Mouse (Mus musculus) limb, embryonic 10.5 days (tissue): ENCODE data around the gene Fam198b. TPM values are rescaled to one million over a fixed set of nuclear protein-coding genes. Genes with fewer than 3 reads are reported as not detected.

ENCODE experiments used
- DNase-seq: peaks from one replicate; pipeline ENCODE4 v3.0.0-alpha.2; 2017; ENCODE audit warnings: low spot score
- H3K27ac ChIP-seq: fragments of 300-500 bp; sonication (generic); 2 replicates; pipeline ENCODE4 v1.5.1; 2016; ENCODE audit warnings: mild to moderate bottlenecking
- H3K27me3 ChIP-seq: fragments of 300-500 bp; sonication (generic); 2 replicates; pipeline ENCODE4 v1.6.1; 2016; ENCODE audit warnings: low read depth, mild to moderate bottlenecking; ENCODE audit not compliant: poor library complexity, severe bottlenecking
- H3K36me3 ChIP-seq: fragments of 300-500 bp; sonication (generic); 2 replicates; pipeline ENCODE4 v1.6.1; 2016; ENCODE audit warnings: mild to moderate bottlenecking, moderate library complexity
- H3K4me1 ChIP-seq: fragments of 300-500 bp; sonication (generic); 2 replicates; pipeline ENCODE4 v1.6.1; 2016
- H3K4me3 ChIP-seq: fragments of 300-500 bp; sonication (generic); 2 replicates; pipeline ENCODE4 v1.5.1; 2016; ENCODE audit warnings: mild to moderate bottlenecking, moderate library complexity
- H3K9me3 ChIP-seq: fragments of 300-500 bp; sonication (generic); replicated peaks from 2 replicates; pipeline ENCODE4 v1.6.1; 2016; ENCODE audit warnings: mild to moderate bottlenecking
- WGBS: fragments of 180-500 bp; shearing (Covaris S2); methylation state at CpG from one replicate; pipeline ENCODE4 v1.1.7; 2016; 5-methylcytosine and 5-hydroxymethylcytosine counted together
- polyA plus RNA-seq: library from polyadenylated mRNA; unstranded; fragments of >200 nt; fragmentation: Nextera tagmentation; extraction: Ambion mirVana; gene quantifications from 2 replicates; pipeline ENCODE4 v1.2.1, GENCODE M21; 2016

Gene Fam198b
- polyA plus RNA-seq, 1 experiment from 2014 or later, result 7.7 TPM

GRCm38 (mm10) chr3:79887161-79887855 lies 3.0 kb downstream of the Fam198b start:
- WGBS, result 60% methylated on average over 8 of the region's 8 CpGs
- DNase-seq, result no peak
- Histone ChIP-seq H3K4me3 (peak overlapping the region; percentile 48), H3K27me3 (no peaks in the 10 kb centered on the region), H3K27ac (peak overlapping the region; percentile 89), H3K36me3 (peaks cover 5% of the 10 kb centered on the region; the same call in 1 of the 2 replicates), H3K9me3 (no peaks in the 10 kb centered on the region), H3K4me1 (peaks cover 34% of the 10 kb centered on the region)

GRCm38 (mm10) chr3:79887966-79888365 lies 3.6 kb downstream of the Fam198b start:
- H3K27ac ChIP-seq, result no peak overlapping the region
- no peaks in the 10 kb centered on the region for H3K9me3 ChIP-seq
- no peaks in the 10 kb centered on the region for H3K27me3 ChIP-seq
- H3K4me1 ChIP-seq, result peaks cover 34% of the 10 kb centered on the region
- H3K4me3 ChIP-seq, result no peak overlapping the region
- WGBS, result 91% methylated on average over 2 of the region's 2 CpGs
- peaks cover 5% of the 10 kb centered on the region; the same call in 1 of the 2 replicates for H3K36me3 ChIP-seq
- no peak for DNase-seq

GRCm38 (mm10) chr3:79897534-79898370 lies 13.4 kb downstream of the Fam198b start:
- no peaks in the 10 kb centered on the region for H3K4me1 ChIP-seq
- no peak overlapping the region for H3K27ac ChIP-seq
- no peaks in the 10 kb centered on the region for H3K36me3 ChIP-seq
- 85% methylated on average over 13 of the region's 13 CpGs for WGBS
- H3K27me3 ChIP-seq, result no peaks in the 10 kb centered on the region
- DNase-seq, result no peak
- H3K4me3 ChIP-seq, result no peak overlapping the region
- H3K9me3 ChIP-seq, result no peaks in the 10 kb centered on the region

- no peaks in the 10 kb centered on the region for H3K4me1 ChIP-seq
- H3K36me3 ChIP-seq, result no peaks in the 10 kb centered on the region
- H3K9me3 ChIP-seq, result no peaks in the 10 kb centered on the region
- no peak overlapping the region for H3K27ac ChIP-seq
- no peak for DNase-seq
- H3K27me3 ChIP-seq, result no peaks in the 10 kb centered on the region
- no peak overlapping the region for H3K4me3 ChIP-seq
Measured at GRCm38 (mm10) chr3:79898514-79898913, 14.2 kb downstream of the Fam198b start.

GRCm38 (mm10) chr3:79899906-79900305 lies 15.6 kb downstream of the Fam198b start:
- H3K27me3 ChIP-seq, result no peaks in the 10 kb centered on the region
- WGBS, result 91% methylated on average over 9 of the region's 9 CpGs
- H3K36me3 ChIP-seq, result peaks cover 3% of the 10 kb centered on the region; the same call in 1 of the 2 replicates
- no peaks in the 10 kb centered on the region for H3K9me3 ChIP-seq
- no peak overlapping the region for H3K27ac ChIP-seq
- no peaks in the 10 kb centered on the region for H3K4me1 ChIP-seq
- DNase-seq, result no peak
- no peak overlapping the region for H3K4me3 ChIP-seq

- no peaks in the 10 kb centered on the region for H3K9me3 ChIP-seq
- 95% methylated on average over 2 of the region's 2 CpGs for WGBS
- no peak overlapping the region for H3K4me3 ChIP-seq
- DNase-seq, result no peak
- no peaks in the 10 kb centered on the region for H3K4me1 ChIP-seq
- no peak overlapping the region for H3K27ac ChIP-seq
- H3K36me3 ChIP-seq, result peaks cover 3% of the 10 kb centered on the region; the same call in 1 of the 2 replicates
- H3K27me3 ChIP-seq, result no peaks in the 10 kb centered on the region
Measured at GRCm38 (mm10) chr3:79900502-79900901, 16.2 kb downstream of the Fam198b start.

GRCm38 (mm10) chr3:79901321-79901720 lies 17.0 kb downstream of the Fam198b start:
- no peaks in the 10 kb centered on the region for H3K27me3 ChIP-seq
- DNase-seq, result no peak
- H3K27ac ChIP-seq, result no peak overlapping the region
- peaks cover 3% of the 10 kb centered on the region; the same call in 1 of the 2 replicates for H3K36me3 ChIP-seq
- H3K4me3 ChIP-seq, result no peak overlapping the region
- no peaks in the 10 kb centered on the region for H3K9me3 ChIP-seq
- WGBS, result 91% methylated on average over 6 of the region's 6 CpGs
- H3K4me1 ChIP-seq, result no peaks in the 10 kb centered on the region

GRCm38 (mm10) chr3:79901734-79902133 lies 17.4 kb downstream of the Fam198b start:
- Histone ChIP-seq H3K9me3 (no peaks in the 10 kb centered on the region), H3K4me1 (no peaks in the 10 kb centered on the region), H3K4me3 (no peak overlapping the region), H3K36me3 (peaks cover 3% of the 10 kb centered on the region; the same call in 1 of the 2 replicates), H3K27me3 (no peaks in the 10 kb centered on the region), H3K27ac (no peak overlapping the region)
- no peak for DNase-seq
- 96% methylated on average over 4 of the region's 4 CpGs for WGBS

GRCm38 (mm10) chr3:79903803-79904202 lies 19.5 kb downstream of the Fam198b start:
- Histone ChIP-seq H3K27ac (no peak overlapping the region), H3K27me3 (no peaks in the 10 kb centered on the region)
- DNase-seq, result no peak

GRCm38 (mm10) chr3:79904238-79904757 lies 20.0 kb downstream of the Fam198b start:
- Histone ChIP-seq H3K4me3 (no peak overlapping the region), H3K4me1 (no peaks in the 10 kb centered on the region), H3K9me3 (no peaks in the 10 kb centered on the region), H3K36me3 (peaks cover 7% of the 10 kb centered on the region), H3K27me3 (no peaks in the 10 kb centered on the region), H3K27ac (no peak overlapping the region)
- WGBS, result 90% methylated on average over 10 of the region's 10 CpGs
- no peak for DNase-seq

More at GRCm38 (mm10) chr3:79903803-79904202, 19.5 kb downstream of the Fam198b start:
- no peaks in the 10 kb centered on the region for H3K9me3 ChIP-seq
- H3K4me3 ChIP-seq, result no peak overlapping the region
- 85% methylated on average over 6 of the region's 6 CpGs for WGBS
- H3K36me3 ChIP-seq, result peaks cover 3% of the 10 kb centered on the region; the same call in 1 of the 2 replicates
- H3K4me1 ChIP-seq, result no peaks in the 10 kb centered on the region

- H3K27ac ChIP-seq, result no peak overlapping the region
- no peaks in the 10 kb centered on the region for H3K9me3 ChIP-seq
- no peak for DNase-seq
- no peaks in the 10 kb centered on the region for H3K27me3 ChIP-seq
- H3K36me3 ChIP-seq, result peaks cover 8% of the 10 kb centered on the region
- H3K4me3 ChIP-seq, result no peak overlapping the region
- no peaks in the 10 kb centered on the region for H3K4me1 ChIP-seq
Measured at GRCm38 (mm10) chr3:79905397-79905796, 21.1 kb downstream of the Fam198b start.

GRCm38 (mm10) chr3:79906250-79907045 lies 22.1 kb downstream of the Fam198b start:
- Histone ChIP-seq H3K4me1 (no peaks in the 10 kb centered on the region), H3K4me3 (no peak overlapping the region), H3K9me3 (no peaks in the 10 kb centered on the region), H3K36me3 (peaks cover 8% of the 10 kb centered on the region), H3K27me3 (no peaks in the 10 kb centered on the region), H3K27ac (no peak overlapping the region)
- no peak for DNase-seq
- 83% methylated on average over 5 of the region's 5 CpGs for WGBS
